Mouse (Mus musculus) C2C12 (cell line): ENCODE results near the gene Ric8b.

Experiments
- CEBPB ChIP-seq: IDR thresholded peaks from one replicate; pipeline ENCODE4 v1.6.1; 2011; ENCODE audit warnings: low read depth, mild to moderate bottlenecking, control low read depth, moderate library complexity
- CTCF ChIP-seq: IDR thresholded peaks from one replicate; pipeline ENCODE4 v1.5.1; 2011; ENCODE audit not compliant: control insufficient read depth, insufficient read depth, insufficient read length
- MAX ChIP-seq: IDR thresholded peaks from one replicate; pipeline ENCODE4 v1.6.1; 2011; ENCODE audit warnings: mild to moderate bottlenecking, control low read depth
- USF1 ChIP-seq: IDR thresholded peaks from one replicate; pipeline ENCODE4 v1.6.1; 2011; ENCODE audit warnings: low read depth, mild to moderate bottlenecking, control low read depth, moderate library complexity

DNA sequence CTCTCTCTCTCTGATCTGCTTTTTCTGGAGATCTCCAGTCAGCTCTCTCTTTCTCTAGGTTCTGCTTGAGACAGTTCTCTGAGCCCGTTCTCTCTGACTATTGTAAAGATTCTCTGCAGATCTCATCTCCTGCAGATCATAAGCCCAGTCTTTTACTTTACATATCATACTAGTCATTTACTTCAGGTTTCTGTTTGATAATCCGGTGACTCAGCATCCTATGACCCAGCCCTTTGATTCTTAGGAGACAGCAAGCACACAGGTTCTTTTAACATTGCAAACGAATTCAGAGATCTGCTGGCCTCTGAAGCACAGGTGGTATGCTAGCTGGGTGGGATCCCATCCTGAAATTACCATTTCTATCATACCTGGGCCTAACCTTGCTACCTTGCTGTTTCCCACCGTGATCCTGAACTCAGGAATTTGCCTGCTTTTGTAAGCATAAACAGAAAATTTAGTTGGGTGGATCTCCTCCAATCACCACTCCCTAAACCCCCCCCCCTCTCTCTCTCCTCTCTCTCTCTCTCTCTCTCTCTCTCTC is 133.3 kb downstream of the Ric8b start:
- no peak for TF ChIP-seq CTCF
- TF ChIP-seq CEBPB = no peak
- TF ChIP-seq MAX = no peak
- TF ChIP-seq USF1 = no peak
